Mouse (Mus musculus) midbrain, embryonic 15.5 days (tissue): ENCODE data around the gene Tle2. TPM values are rescaled to one million over a fixed set of nuclear protein-coding genes. Genes with fewer than 3 reads are reported as not detected.

ENCODE experiments used
- ATAC-seq: fragments of 200-750 bp; cut with Nextera tagmentation; replicated peaks from 2 replicates; pipeline ENCODE4 v1.8.0; 2017; ENCODE audit warnings: moderate TSS enrichment
- H3K27ac ChIP-seq: fragments of 300-500 bp; sonication (generic); 2 replicates; pipeline ENCODE4 v1.5.1; 2015; ENCODE audit warnings: mild to moderate bottlenecking, inconsistent platforms
- H3K27me3 ChIP-seq: fragments of 300-500 bp; sonication (generic); replicated peaks from 2 replicates; pipeline ENCODE4 v1.6.1; 2015; ENCODE audit warnings: inconsistent platforms
- H3K36me3 ChIP-seq: fragments of 300-500 bp; sonication (generic); replicated peaks from 2 replicates; pipeline ENCODE4 v1.6.1; 2015; ENCODE audit warnings: inconsistent platforms
- H3K4me1 ChIP-seq: fragments of 300-500 bp; sonication (generic); 2 replicates; pipeline ENCODE4 v1.6.1; 2015; ENCODE audit warnings: inconsistent platforms
- H3K4me2 ChIP-seq: fragments of 300-500 bp; sonication (generic); 2 replicates; pipeline ENCODE4 v1.6.1; 2015; ENCODE audit warnings: inconsistent platforms, mild to moderate bottlenecking, moderate library complexity
- H3K4me3 ChIP-seq: fragments of 300-500 bp; sonication (generic); 2 replicates; pipeline ENCODE4 v1.5.1; 2015; ENCODE audit warnings: mild to moderate bottlenecking, inconsistent platforms
- H3K9ac ChIP-seq: fragments of 300-500 bp; sonication (generic); 2 replicates; pipeline ENCODE4 v1.6.1; 2015; ENCODE audit warnings: mild to moderate bottlenecking, inconsistent platforms
- H3K9me3 ChIP-seq: fragments of 300-500 bp; sonication (generic); 2 replicates; pipeline ENCODE4 v1.6.1; 2016; ENCODE audit warnings: inconsistent platforms
- WGBS: fragments of 180-500 bp; shearing (Covaris S2); methylation state at CpG from one replicate; pipeline ENCODE4 v1.1.7; 2015; ENCODE audit warnings: mixed read lengths; 5-methylcytosine and 5-hydroxymethylcytosine counted together
- polyA plus RNA-seq: library from polyadenylated mRNA; unstranded; fragments of >200 nt; fragmentation: Nextera tagmentation; extraction: Ambion mirVana; gene quantifications from 2 replicates; pipeline ENCODE4 v1.2.1, GENCODE M21; 2015

The Tle2 gene
- polyA plus RNA-seq, 1 experiment from 2014 or later: 58.8 TPM

GRCm38 (mm10) chr10:81544296-81545160 lies 29.8 kb upstream of the Tle2 start:
- Histone ChIP-seq H3K36me3 (no peaks in the 10 kb centered on the region), H3K27ac (peak overlapping the region; percentile 89), H3K9me3 (no peaks in the 10 kb centered on the region), H3K4me3 (peak overlapping the region; percentile 76), H3K27me3 (no peaks in the 10 kb centered on the region), H3K4me1 (peaks cover 37% of the 10 kb centered on the region), H3K4me2 (peak overlapping the region; percentile 82), H3K9ac (peak overlapping the region; percentile 77)
- WGBS: under 1% methylated on average over 80 of the region's 93 CpGs
- ATAC-seq: peak; percentile 37

- H3K9me3 ChIP-seq: no peaks in the 10 kb centered on the region
- WGBS: under 1% methylated on average over 59 of the region's 59 CpGs
- peak within 1 kb of the TSS; percentile 82 for H3K4me2 ChIP-seq
- ATAC-seq: peak; percentile 97
- peak within 1 kb of the TSS; percentile 76 for H3K4me3 ChIP-seq
- peak within 1 kb of the TSS; percentile 89 for H3K27ac ChIP-seq
- no peaks in the 10 kb centered on the region for H3K36me3 ChIP-seq
- peaks cover 37% of the 10 kb centered on the region for H3K4me1 ChIP-seq
- H3K9ac ChIP-seq: peak within 1 kb of the TSS; percentile 77
- H3K27me3 ChIP-seq: no peaks in the 10 kb centered on the region
Measured at GRCm38 (mm10) chr10:81545161-81545747, 29.1 kb upstream of the Tle2 start, which contains the start of gene Gna11. TSS of gene Gna11 (minus strand) at chr10:81545190.

GRCm38 (mm10) chr10:81546332-81546731 lies 28.0 kb upstream of the Tle2 start:
- Histone ChIP-seq H3K9me3 (no peaks in the 10 kb centered on the region), H3K27ac (no peak overlapping the region)
- 86% methylated on average over 5 of the region's 5 CpGs for WGBS

GRCm38 (mm10) chr10:81546788-81547571 lies 27.4 kb upstream of the Tle2 start:
- Histone ChIP-seq H3K27ac (no peak overlapping the region), H3K4me2 (no peak overlapping the region), H3K36me3 (no peaks in the 10 kb centered on the region), H3K4me3 (no peak overlapping the region), H3K9me3 (no peaks in the 10 kb centered on the region), H3K27me3 (no peaks in the 10 kb centered on the region), H3K9ac (no peak overlapping the region), H3K4me1 (peaks cover 35% of the 10 kb centered on the region)
- no peak for ATAC-seq
- WGBS: 89% methylated on average over 13 of the region's 13 CpGs

More at GRCm38 (mm10) chr10:81546332-81546731, 28.0 kb upstream of the Tle2 start:
- H3K4me3 ChIP-seq: no peak overlapping the region
- no peak for ATAC-seq
- H3K4me1 ChIP-seq: peaks cover 35% of the 10 kb centered on the region
- no peaks in the 10 kb centered on the region for H3K36me3 ChIP-seq
- H3K9ac ChIP-seq: no peak overlapping the region
- H3K27me3 ChIP-seq: no peaks in the 10 kb centered on the region
- no peak overlapping the region for H3K4me2 ChIP-seq

DNA sequence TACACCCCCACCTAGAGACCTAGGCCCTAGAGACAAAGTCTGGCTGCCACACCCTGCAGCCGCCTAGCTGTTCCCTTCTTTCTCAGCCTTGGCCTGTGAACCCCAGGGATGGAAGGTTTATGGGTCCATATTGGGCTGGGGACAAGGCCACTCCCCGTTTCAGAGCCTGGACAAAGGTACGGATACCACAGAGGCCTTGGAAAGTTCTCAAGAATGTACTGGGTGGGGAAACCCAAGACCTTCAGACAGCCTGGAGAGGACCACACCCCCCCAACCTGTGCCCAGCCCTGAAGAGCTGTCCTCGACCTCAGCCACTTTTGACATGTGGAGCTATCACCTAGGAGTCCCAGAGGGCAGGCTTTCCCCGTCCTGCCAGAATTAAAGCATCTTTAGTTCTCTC lies 25.4 kb upstream of the Tle2 start:
- Histone ChIP-seq H3K27ac (no peak overlapping the region), H3K9me3 (no peaks in the 10 kb centered on the region), H3K9ac (no peak overlapping the region), H3K4me1 (peaks cover 15% of the 10 kb centered on the region), H3K36me3 (no peaks in the 10 kb centered on the region), H3K4me2 (no peak overlapping the region), H3K4me3 (no peak overlapping the region), H3K27me3 (no peaks in the 10 kb centered on the region)
- ATAC-seq: no peak
- WGBS: 78% methylated on average over 5 of the region's 5 CpGs

DNA sequence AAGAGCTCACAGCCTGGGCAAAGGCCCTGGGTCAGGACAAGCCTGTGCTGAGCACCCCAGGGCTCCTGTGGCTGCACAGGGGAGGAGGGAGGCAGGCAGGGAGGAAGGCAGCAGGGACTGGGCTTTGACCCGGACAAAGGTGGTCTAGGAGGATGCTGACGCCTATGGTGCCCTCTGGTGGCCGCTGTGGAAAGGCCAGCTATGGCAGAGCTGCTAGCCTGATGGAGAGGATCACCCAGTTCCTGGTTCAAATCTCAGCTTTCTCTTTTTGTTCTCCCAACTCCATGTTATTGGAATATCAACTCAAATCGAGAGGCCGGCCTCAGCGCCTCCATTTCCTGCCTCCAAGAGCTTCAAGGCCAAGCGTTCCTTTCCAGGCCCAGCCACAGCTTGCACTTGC lies 24.1 kb upstream of the Tle2 start:
- no peaks in the 10 kb centered on the region for H3K27me3 ChIP-seq
- ATAC-seq: no peak
- 9% methylated on average over 7 of the region's 7 CpGs for WGBS
- no peak overlapping the region for H3K27ac ChIP-seq
- H3K9me3 ChIP-seq: no peaks in the 10 kb centered on the region
- peaks cover 11% of the 10 kb centered on the region for H3K4me1 ChIP-seq
- no peak overlapping the region for H3K9ac ChIP-seq
- H3K4me2 ChIP-seq: no peak overlapping the region
- no peaks in the 10 kb centered on the region for H3K36me3 ChIP-seq
- no peak overlapping the region for H3K4me3 ChIP-seq

- ATAC-seq: peak; percentile 86
- no peaks in the 10 kb centered on the region for H3K9me3 ChIP-seq
- H3K4me1 ChIP-seq: peaks cover 7% of the 10 kb centered on the region
- no peaks in the 10 kb centered on the region for H3K36me3 ChIP-seq
- peak overlapping the region; percentile 18; the same call in 1 of the 2 replicates for H3K9ac ChIP-seq
- 5% methylated on average over 12 of the region's 12 CpGs for WGBS
- H3K4me2 ChIP-seq: peak overlapping the region; percentile 25; the same call in 1 of the 2 replicates
- 0 out of 2 replicates have a peak overlapping the region, but pooled peaks have one; percentile 23 for H3K27ac ChIP-seq
- H3K27me3 ChIP-seq: no peaks in the 10 kb centered on the region
- H3K4me3 ChIP-seq: no peak overlapping the region
Measured at GRCm38 (mm10) chr10:81551597-81552102, 22.7 kb upstream of the Tle2 start.

DNA sequence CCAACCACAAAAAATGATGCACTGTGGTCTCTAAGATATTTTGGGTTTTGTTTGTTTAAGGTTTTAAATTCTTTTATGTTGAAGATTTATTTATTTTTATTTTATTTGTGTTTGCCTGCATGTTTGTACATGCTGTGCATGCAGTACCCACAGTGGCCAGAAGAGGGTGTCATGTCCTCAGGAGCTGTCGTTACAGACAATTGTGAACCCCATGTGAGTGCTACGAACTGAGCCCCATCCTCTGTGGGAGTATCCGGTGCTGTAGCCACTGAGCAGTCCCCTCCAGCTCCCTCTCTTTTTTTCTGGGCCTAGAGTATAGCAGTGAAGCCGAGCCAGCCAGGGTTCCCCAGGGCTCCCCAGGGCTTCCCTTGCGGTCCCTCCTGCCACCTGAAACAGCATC lies 21.1 kb upstream of the Tle2 start:
- no peak overlapping the region for H3K4me2 ChIP-seq
- H3K9me3 ChIP-seq: no peaks in the 10 kb centered on the region
- no peak overlapping the region for H3K9ac ChIP-seq
- H3K27ac ChIP-seq: no peak overlapping the region
- WGBS: 86% methylated on average over 5 of the region's 5 CpGs
- H3K4me1 ChIP-seq: peaks cover 7% of the 10 kb centered on the region
- no peaks in the 10 kb centered on the region for H3K36me3 ChIP-seq
- no peaks in the 10 kb centered on the region for H3K27me3 ChIP-seq
- no peak for ATAC-seq
- no peak overlapping the region for H3K4me3 ChIP-seq

- Histone ChIP-seq H3K9me3 (no peaks in the 10 kb centered on the region), H3K4me2 (no peak overlapping the region), H3K36me3 (no peaks in the 10 kb centered on the region), H3K27me3 (no peaks in the 10 kb centered on the region), H3K4me1 (peaks cover 12% of the 10 kb centered on the region), H3K4me3 (no peak overlapping the region), H3K9ac (no peak overlapping the region), H3K27ac (no peak overlapping the region)
- no peak for ATAC-seq
- 88% methylated on average over 6 of the region's 6 CpGs for WGBS
Measured at GRCm38 (mm10) chr10:81553807-81554755, 20.3 kb upstream of the Tle2 start.

GRCm38 (mm10) chr10:81556282-81556681 lies 18.1 kb upstream of the Tle2 start:
- 80% methylated on average over 3 of the region's 3 CpGs for WGBS
- ATAC-seq: no peak
- Histone ChIP-seq H3K9me3 (no peaks in the 10 kb centered on the region), H3K36me3 (no peaks in the 10 kb centered on the region), H3K4me1 (peaks cover 24% of the 10 kb centered on the region), H3K27ac (no peak overlapping the region), H3K4me3 (no peak overlapping the region), H3K27me3 (no peaks in the 10 kb centered on the region), H3K9ac (no peak overlapping the region), H3K4me2 (no peak overlapping the region)

GRCm38 (mm10) chr10:81557491-81557890 lies 16.9 kb upstream of the Tle2 start:
- Histone ChIP-seq H3K9ac (no peak overlapping the region), H3K4me1 (peaks cover 25% of the 10 kb centered on the region), H3K4me3 (no peak overlapping the region), H3K27me3 (no peaks in the 10 kb centered on the region), H3K9me3 (no peaks in the 10 kb centered on the region), H3K36me3 (no peaks in the 10 kb centered on the region), H3K27ac (no peak overlapping the region), H3K4me2 (no peak overlapping the region)
- ATAC-seq: no peak
- WGBS: 47% methylated on average over 1 of the region's 1 CpGs
